Mouse (Mus musculus) left cerebral cortex, adult 11 months (tissue): Measurements from ENCODE around the gene Cenpb.
A peak's percentile ranks its signal among the peaks of the same experiment; 100 is the strongest.

Experiments used
- DNase-seq: peaks from one replicate; pipeline ENCODE4 v3.0.0; 2022; ENCODE audit warnings: low spot score

Gene Cenpb

GRCm38 (mm10) chr2:131163924-131164323 is 15.9 kb downstream of the Cenpb start:
- DNase-seq = no peak

GRCm38 (mm10) chr2:131160671-131161111 is 19.2 kb downstream of the Cenpb start:
- DNase-seq = no peak

- peak; percentile 94 for DNase-seq
Observed at GRCm38 (mm10) chr2:131159938-131160581, 19.8 kb downstream of the Cenpb start, which contains the start of gene 1700037H04Rik. Gene 1700037H04Rik, minus strand, starts transcription at chr2:131160081.

- no peak for DNase-seq
Observed at GRCm38 (mm10) chr2:131159491-131159910, 20.4 kb downstream of the Cenpb start.

- no peak for DNase-seq
Observed at GRCm38 (mm10) chr2:131156987-131157386, 22.9 kb downstream of the Cenpb start.

GRCm38 (mm10) chr2:131154036-131154435 is 25.8 kb downstream of the Cenpb start:
- no peak for DNase-seq

- no peak for DNase-seq
Observed at GRCm38 (mm10) chr2:131152166-131152730, 27.6 kb downstream of the Cenpb start.

GRCm38 (mm10) chr2:131149254-131149578 is 30.7 kb downstream of the Cenpb start:
- no peak for DNase-seq

- DNase-seq = no peak
Observed at GRCm38 (mm10) chr2:131148353-131149253, 31.3 kb downstream of the Cenpb start.

GRCm38 (mm10) chr2:131147043-131147365 is 32.9 kb downstream of the Cenpb start:
- DNase-seq = no peak

- no peak for DNase-seq
Observed at GRCm38 (mm10) chr2:131146193-131147042, 33.4 kb downstream of the Cenpb start.

GRCm38 (mm10) chr2:131145536-131145935 is 34.3 kb downstream of the Cenpb start:
- DNase-seq = no peak

- DNase-seq = no peak
Observed at GRCm38 (mm10) chr2:131145121-131145520, 34.7 kb downstream of the Cenpb start.

- DNase-seq = no peak
Observed at GRCm38 (mm10) chr2:131143007-131143780, 36.7 kb downstream of the Cenpb start.

- DNase-seq = peak; percentile 24
Observed at GRCm38 (mm10) chr2:131142592-131142991, 37.3 kb downstream of the Cenpb start.

GRCm38 (mm10) chr2:131141336-131141986 is 38.4 kb downstream of the Cenpb start:
- DNase-seq = no peak

- no peak for DNase-seq
Observed at GRCm38 (mm10) chr2:131140533-131140905, 39.3 kb downstream of the Cenpb start.

GRCm38 (mm10) chr2:131139886-131140532 is 39.9 kb downstream of the Cenpb start:
- no peak for DNase-seq

GRCm38 (mm10) chr2:131139287-131139686 is 40.6 kb downstream of the Cenpb start:
- no peak for DNase-seq

GRCm38 (mm10) chr2:131138760-131139159 is 41.1 kb downstream of the Cenpb start:
- DNase-seq = no peak
